Mouse (Mus musculus) MEL (cell line): ENCODE measurements around the gene Kcnk1.

Experiments
- ETS1 ChIP-seq: IDR thresholded peaks from 2 replicates; pipeline ENCODE4 v1.6.1; 2012; ENCODE audit warnings: low read depth, mild to moderate bottlenecking, inconsistent platforms, low read length, improper control_type of control experiment, moderate library complexity
- GATA1 ChIP-seq: IDR thresholded peaks from 2 replicates; pipeline ENCODE4 v1.6.1; 2011; ENCODE audit warnings: low read depth, low read length, improper control_type of control experiment
- JUND ChIP-seq: IDR thresholded peaks from 2 replicates; pipeline ENCODE4 v1.6.1; 2011; ENCODE audit warnings: low read depth, mild to moderate bottlenecking, improper control_type of control experiment, low read length
- POLR2A ChIP-seq, 2 experiments: IDR thresholded peaks; 2 replicates each; pipeline ENCODE4 v1.6.1; 2011 to 2012; ENCODE audit warnings: low read length in 2 of 2, mild to moderate bottlenecking in 2 of 2, control low read depth in 1 of 2, improper control_type of control experiment in 1 of 2, low read depth in 1 of 2, moderate library complexity in 1 of 2; ENCODE audit not compliant: control insufficient read depth in 1 of 2, insufficient read depth in 1 of 2, poor library complexity in 1 of 2
- SIN3A ChIP-seq: IDR thresholded peaks from 2 replicates; pipeline ENCODE4 v1.6.1; 2012; ENCODE audit warnings: low read length, improper control_type of control experiment, inconsistent platforms
- USF1 ChIP-seq: IDR thresholded peaks from 2 replicates; pipeline ENCODE4 v1.6.1; 2014; ENCODE audit warnings: low read depth, mild to moderate bottlenecking, inconsistent platforms, low read length, improper control_type of control experiment, moderate library complexity
- ZC3H11A ChIP-seq: IDR thresholded peaks from 2 replicates; pipeline ENCODE4 v1.6.1; 2012; ENCODE audit warnings: low read depth, mild to moderate bottlenecking, inconsistent platforms, low read length, improper control_type of control experiment

DNA sequence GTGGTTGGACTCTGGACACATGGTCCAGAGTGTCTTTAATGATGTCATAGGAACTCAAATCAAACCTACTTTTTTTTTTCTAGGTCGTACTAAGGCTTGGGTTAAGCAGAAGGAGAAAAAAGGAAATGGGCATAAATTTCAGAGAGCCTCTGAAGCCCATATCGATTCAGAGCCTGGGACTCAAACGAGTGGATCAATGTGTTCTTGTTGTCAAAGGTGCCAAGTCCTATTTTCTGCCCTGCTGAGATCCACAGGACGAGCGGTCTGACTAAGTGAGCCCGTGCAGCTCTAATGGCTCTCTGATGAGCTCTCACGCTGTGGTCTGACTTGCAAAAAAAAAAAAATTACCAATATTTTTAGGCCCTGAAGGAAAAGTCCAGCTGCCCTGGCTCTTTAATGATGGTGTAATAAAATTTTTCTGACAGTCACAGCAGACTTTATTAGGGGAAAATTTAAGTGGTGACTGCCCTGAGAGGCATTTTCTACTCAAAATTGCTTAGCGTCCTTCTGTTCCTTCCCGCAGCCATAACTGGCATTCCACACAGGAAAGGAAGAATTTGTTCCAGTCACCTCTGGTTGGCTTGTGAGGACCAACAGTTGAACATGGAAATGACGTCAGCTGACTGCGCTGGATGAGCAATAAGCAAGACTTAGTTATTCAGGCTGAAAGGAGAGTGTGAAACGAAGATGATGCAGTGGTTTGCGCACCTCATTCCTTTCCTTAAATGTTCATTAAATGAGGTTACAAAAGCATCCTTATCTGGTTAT, 37.6 kb upstream of the Kcnk1 start:
- TF ChIP-seq POLR2A (IDR thresholded peaks at IDR 0.05; ENCODE audit: control insufficient read depth in 1 of 2, insufficient read depth in 1 of 2, low read depth in 1 of 2, low read length in 2 of 2, poor library complexity in 1 of 2): no peak
- TF ChIP-seq SIN3A: no peak
- TF ChIP-seq GATA1: no peak
- TF ChIP-seq ZC3H11A: no peak
- no peak for TF ChIP-seq JUND
- no peak for TF ChIP-seq ETS1
- TF ChIP-seq USF1: no peak
